Mouse (Mus musculus) mammary gland, adult 2 months (tissue): ENCODE results near the gene Olfr199. TPM values are rescaled to one million over a fixed set of nuclear protein-coding genes. Genes with fewer than 3 reads are reported as not detected.

Experiments used
- polyA plus RNA-seq: library from polyadenylated mRNA; depleted of rRNA; stranded (reverse); fragments of >200 nt; gene quantifications from 2 replicates; pipeline ENCODE4 v1.2.3, GENCODE M21; 2012; ENCODE audit warnings: low replicate concordance; rRNA removed

Olfr199 gene
- polyA plus RNA-seq, result not detected in 2 replicates

GRCm38 (mm10) chr16:59219667-59220066 is at the start of gene Olfr199:
Olfr199 (minus strand) TSS chr16:59219767.

DNA sequence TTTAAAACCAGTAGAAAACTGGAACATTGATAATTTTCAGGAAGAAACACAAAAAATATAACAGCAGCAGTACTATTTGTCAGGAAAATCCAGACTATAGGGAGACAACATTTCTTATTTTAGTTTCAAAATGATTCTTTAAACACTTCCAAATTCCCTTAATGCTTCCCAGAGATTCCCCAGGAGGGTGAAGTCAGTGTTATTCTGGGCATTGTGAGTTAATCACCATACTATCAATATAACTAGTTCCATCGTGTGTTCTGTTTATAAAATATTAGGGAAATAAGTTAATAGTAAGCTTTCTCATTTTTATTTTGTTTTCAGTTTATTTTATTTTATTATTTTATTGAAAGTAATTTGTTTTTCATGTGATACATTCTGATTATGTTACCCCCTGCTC is 16.1 kb downstream of the Olfr199 start, which contains the start of gene Olfr198:
TSS of gene Olfr198 (minus strand) at position 101 of the 400 bp plus-strand sequence.

DNA sequence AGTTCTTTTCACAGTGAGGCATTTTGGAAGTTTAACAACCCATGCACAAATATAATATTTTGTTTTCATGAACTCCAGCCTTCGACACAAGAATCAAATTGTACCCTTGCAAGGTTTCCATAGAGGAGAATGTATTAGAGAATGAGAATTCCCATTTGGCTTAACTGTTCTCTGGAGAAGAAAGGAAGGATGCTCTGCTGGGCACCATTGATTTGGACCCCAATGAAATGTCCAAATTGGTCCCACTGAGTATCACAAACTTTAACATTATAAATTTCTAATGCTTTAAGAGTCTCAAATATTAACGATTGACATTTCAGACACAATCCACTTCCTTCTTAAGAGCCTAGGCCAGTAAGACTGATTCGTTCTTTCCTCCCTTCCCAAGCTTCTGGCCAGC is 49.2 kb downstream of the Olfr199 start, which contains the start of gene Olfr196:
TSS of gene Olfr196 (minus strand) at position 101 of the 400 bp plus-strand sequence.

Other genes starting within 250 kb of the Olfr199 start
- gene Olfr183, start 224.4 kb downstream of the Olfr199 start, polyA plus RNA-seq, result 0.06 TPM in 1 of 2 replicates, not detected in the other
- not detected in 2 replicates for gene Olfr186, start 189.5 kb downstream of the Olfr199 start, polyA plus RNA-seq
- not detected in 2 replicates for gene Olfr187, start 180.0 kb downstream of the Olfr199 start, polyA plus RNA-seq
- gene Olfr190, start 141.8 kb downstream of the Olfr199 start, polyA plus RNA-seq, result not detected in 2 replicates
- not detected in 2 replicates for gene Olfr191, start 129.9 kb downstream of the Olfr199 start, polyA plus RNA-seq
- gene Olfr193, start 107.9 kb downstream of the Olfr199 start, polyA plus RNA-seq, result not detected in 2 replicates
- not detected in 2 replicates for gene Olfr194, start 98.7 kb downstream of the Olfr199 start, polyA plus RNA-seq
- not detected in 2 replicates for gene Olfr195, start 72.7 kb downstream of the Olfr199 start, polyA plus RNA-seq
- gene Olfr196, start 49.3 kb downstream of the Olfr199 start, polyA plus RNA-seq, result not detected in 2 replicates
- not detected in 2 replicates for gene Olfr198, start 16.2 kb downstream of the Olfr199 start, polyA plus RNA-seq
- not detected in 2 replicates for gene Olfr201, start 52.9 kb upstream of the Olfr199 start, polyA plus RNA-seq
- gene Olfr202, start 67.0 kb upstream of the Olfr199 start, polyA plus RNA-seq, result not detected in 2 replicates
- gene Olfr203, start 79.1 kb upstream of the Olfr199 start, polyA plus RNA-seq, result not detected in 2 replicates
- not detected in 2 replicates for gene Olfr204, start 98.5 kb upstream of the Olfr199 start, polyA plus RNA-seq
- not detected in 2 replicates for gene Olfr205, start 111.4 kb upstream of the Olfr199 start, polyA plus RNA-seq
- not detected in 2 replicates for gene Olfr206, start 129.5 kb upstream of the Olfr199 start, polyA plus RNA-seq
- gene Olfr209, start 144.2 kb upstream of the Olfr199 start, polyA plus RNA-seq, result not detected in 2 replicates
- gene Gabrr3, start 187.6 kb upstream of the Olfr199 start, polyA plus RNA-seq, result not detected in 2 replicates